Mouse (Mus musculus) CH12.LX (cell line): ENCODE data around the gene Crtc3. TPM values are rescaled to one million over a fixed set of nuclear protein-coding genes. Genes with fewer than 3 reads are reported as not detected.

ENCODE experiments used
- DNase-seq: peaks from one replicate; pipeline ENCODE4 v3.0.0-alpha.2; 2013; ENCODE audit errors: extremely low read depth
- H3K27ac ChIP-seq: 2 replicates; pipeline ENCODE4 v1.5.1; 2012; ENCODE audit warnings: low read depth, mild to moderate bottlenecking, control low read depth, moderate library complexity; ENCODE audit not compliant: insufficient read depth
- H3K27me3 ChIP-seq: replicated peaks from 2 replicates; pipeline ENCODE3; 2012; ENCODE audit warnings: inconsistent platforms
- H3K36me3 ChIP-seq, 2 experiments: replicated peaks in 1 of 2; 2 replicates each; pipeline versions ENCODE3 to v1.6.1; 2012; ENCODE audit warnings: inconsistent platforms in 1 of 2, low read length in 1 of 2, mild to moderate bottlenecking in 1 of 2, mixed read lengths in 1 of 2, moderate library complexity in 1 of 2; ENCODE audit not compliant: control insufficient read depth in 1 of 2, insufficient read depth in 1 of 2
- H3K4me1 ChIP-seq, 2 experiments: 2 replicates each; pipeline ENCODE4 v1.6.1; 2012; ENCODE audit warnings: inconsistent platforms in 1 of 2, moderate library complexity in 1 of 2; ENCODE audit not compliant: insufficient read depth in 2 of 2, control insufficient read depth in 1 of 2
- H3K4me2 ChIP-seq: 2 replicates; pipeline ENCODE4 v1.6.1; 2012; ENCODE audit warnings: low read depth, mild to moderate bottlenecking, control low read depth; ENCODE audit not compliant: poor library complexity, insufficient read depth, severe bottlenecking
- H3K4me3 ChIP-seq, 3 experiments: fragments of 150-350 bp in 1 of 3; sonication (generic) in 1 of 3; replicated peaks in 1 of 3; 2 replicates each; pipeline versions ENCODE3 to v1.5.1; 2011 to 2012; ENCODE audit warnings: low read depth in 2 of 3, low read length in 2 of 3, mild to moderate bottlenecking in 2 of 3, moderate library complexity in 2 of 3, control low read depth in 1 of 3, improper control_type of control experiment in 1 of 3, inconsistent platforms in 1 of 3, mixed read lengths in 1 of 3; ENCODE audit not compliant: poor library complexity in 1 of 3
- H3K79me2 ChIP-seq: replicated peaks from 2 replicates; pipeline ENCODE4 v1.6.1; 2012; ENCODE audit warnings: mild to moderate bottlenecking, moderate library complexity; ENCODE audit not compliant: control insufficient read depth, poor library complexity, insufficient read depth, severe bottlenecking; ENCODE audit errors: extremely low read depth
- H3K9ac ChIP-seq: 2 replicates; pipeline ENCODE4 v1.6.1; 2012; ENCODE audit warnings: low read depth, mild to moderate bottlenecking, control low read depth, moderate library complexity; ENCODE audit not compliant: insufficient read depth
- H3K9me3 ChIP-seq: replicated peaks from 2 replicates; pipeline ENCODE3; 2012; ENCODE audit warnings: low read length, inconsistent platforms, mixed read lengths
- ELF1 ChIP-seq: IDR thresholded peaks from 2 replicates; pipeline ENCODE4 v1.6.1; 2014; ENCODE audit warnings: low read depth, mild to moderate bottlenecking, inconsistent platforms, low read length, improper control_type of control experiment
- ETS1 ChIP-seq: conservative IDR thresholded peaks from 2 replicates; pipeline ENCODE4 v1.6.1; 2012; ENCODE audit warnings: low read depth, mild to moderate bottlenecking, inconsistent platforms, low read length, improper control_type of control experiment, moderate library complexity
- HCFC1 ChIP-seq: IDR thresholded peaks from 2 replicates; pipeline ENCODE4 v1.6.1; 2012; ENCODE audit warnings: low read depth, mild to moderate bottlenecking, inconsistent platforms, low read length, improper control_type of control experiment
- IRF4 ChIP-seq: IDR thresholded peaks from 2 replicates; pipeline ENCODE4 v1.6.1; 2014; ENCODE audit warnings: low read depth, mild to moderate bottlenecking, inconsistent platforms, low read length, improper control_type of control experiment
- JUN ChIP-seq: IDR thresholded peaks from 2 replicates; pipeline ENCODE4 v1.6.1; 2011; ENCODE audit warnings: low read depth, mild to moderate bottlenecking, low read length, improper control_type of control experiment, moderate library complexity; ENCODE audit not compliant: insufficient read depth
- JUND ChIP-seq: conservative IDR thresholded peaks from 2 replicates; pipeline ENCODE4 v1.6.1; 2011; ENCODE audit warnings: low read depth, low read length, improper control_type of control experiment
- KAT2A ChIP-seq: IDR thresholded peaks from 2 replicates; pipeline ENCODE4 v1.6.1; 2012; ENCODE audit warnings: low read length, improper control_type of control experiment, inconsistent platforms; ENCODE audit not compliant: insufficient replicate concordance
- MEF2A ChIP-seq: IDR thresholded peaks from 2 replicates; pipeline ENCODE4 v1.6.1; 2014; ENCODE audit warnings: low read depth, mild to moderate bottlenecking, inconsistent platforms, low read length, improper control_type of control experiment, borderline replicate concordance
- NELFE ChIP-seq: IDR thresholded peaks from 2 replicates; pipeline ENCODE4 v1.6.1; 2011; ENCODE audit warnings: low read depth, low read length, improper control_type of control experiment
- PAX5 ChIP-seq: IDR thresholded peaks from 2 replicates; pipeline ENCODE4 v1.6.1; 2012; ENCODE audit warnings: low read length, inconsistent platforms, mixed read lengths
- POLR2A ChIP-seq: IDR thresholded peaks from 2 replicates; pipeline ENCODE4 v1.6.1; 2011; ENCODE audit warnings: low read depth, mild to moderate bottlenecking, improper control_type of control experiment, low read length
- RAD21 ChIP-seq: IDR thresholded peaks from 2 replicates; pipeline ENCODE4 v1.6.1; 2011; ENCODE audit warnings: low read depth, mild to moderate bottlenecking, low read length, improper control_type of control experiment, moderate library complexity
- SIN3A ChIP-seq: IDR thresholded peaks from 2 replicates; pipeline ENCODE4 v1.6.1; 2012; ENCODE audit warnings: low read length, improper control_type of control experiment, inconsistent platforms
- SMC3 ChIP-seq: IDR thresholded peaks from 2 replicates; pipeline ENCODE4 v1.6.1; 2011; ENCODE audit warnings: low read depth, low read length, improper control_type of control experiment
- TBP ChIP-seq: conservative IDR thresholded peaks from 2 replicates; pipeline ENCODE4 v1.6.1; 2011; ENCODE audit warnings: low read depth, low read length, improper control_type of control experiment
- UBTF ChIP-seq: IDR thresholded peaks from 2 replicates; pipeline ENCODE4 v1.6.1; 2012; ENCODE audit warnings: low read depth, mild to moderate bottlenecking, inconsistent platforms, low read length, improper control_type of control experiment, moderate library complexity
- ZC3H11A ChIP-seq: IDR thresholded peaks from 2 replicates; pipeline ENCODE4 v1.6.1; 2012; ENCODE audit warnings: low read depth, mild to moderate bottlenecking, inconsistent platforms, low read length, improper control_type of control experiment
- ZKSCAN1 ChIP-seq: IDR thresholded peaks from 2 replicates; pipeline ENCODE4 v1.6.1; 2012; ENCODE audit warnings: low read depth, inconsistent platforms, low read length, improper control_type of control experiment, borderline replicate concordance
- ZNF384 ChIP-seq: IDR thresholded peaks from 2 replicates; pipeline ENCODE4 v1.6.1; 2012; ENCODE audit warnings: low read depth, low read length, improper control_type of control experiment, inconsistent platforms
- dilution Hi-C: fragments of 300-500 bp; cut with MboI; formaldehyde crosslinking; loops from 2 replicates; pipeline ENCODE4 v1.14.3; 2020; ENCODE audit warnings: low sequenced_read_pairs; ENCODE audit not compliant: extremely low pct_unique_long_range_greater_than_20kb, extremely low pct_ligation_motif_present
- in situ Hi-C: fragments of 300-500 bp; cut with MboI; formaldehyde crosslinking; loops from 3 replicates; pipeline ENCODE4 v1.14.3; 2019; ENCODE audit warnings: low sequenced_read_pairs, low pct_ligation_motif_present, low pct_unique_long_range_greater_than_20kb, mixed read lengths
- polyA plus RNA-seq: library from polyadenylated mRNA; unstranded; fragments of >175 nt; gene quantifications from 2 replicates; pipeline ENCODE4 v1.2.1, GENCODE M21; 2012; ENCODE audit warnings: low read depth; ENCODE audit not compliant: insufficient read length
- total RNA-seq, 2 experiments: library from RNA; depleted of rRNA; stranded (reverse); fragments of 300-350 nt in 1 of 2; fragments of >200 nt in 1 of 2; gene quantifications; 2 replicates each; pipeline ENCODE4 v1.2.3; 2012 to 2014

Gene Crtc3
- total and polyA plus RNA-seq, 3 experiments = 1.2 to 9.1 (median 4.4) TPM

DNA sequence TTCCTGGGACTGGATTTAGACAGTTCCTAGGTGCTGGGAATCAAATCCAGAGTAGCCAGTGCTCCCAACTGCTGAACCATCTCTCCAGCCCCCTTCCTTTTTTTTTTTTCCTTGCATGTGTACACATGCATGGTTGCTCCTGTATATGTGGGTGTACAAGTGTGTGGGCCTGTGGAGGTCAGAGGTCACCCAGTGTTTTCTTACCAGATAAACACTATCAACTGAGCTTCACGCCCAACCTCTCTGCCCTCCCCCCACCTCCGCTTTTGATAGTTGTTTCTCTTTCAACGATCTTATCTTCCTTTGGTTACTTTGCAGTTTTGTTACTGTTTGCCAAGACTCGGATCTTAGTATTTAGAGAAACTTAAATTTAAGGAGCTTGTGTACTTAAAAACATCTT is 8.2 kb upstream of the Crtc3 start:
- H3K27ac ChIP-seq = no peak overlapping the region
- H3K27me3 ChIP-seq = no peaks in the 10 kb centered on the region
- TF ChIP-seq SIN3A (no peak), ZNF384 (no peak), IRF4 (no peak), ETS1 (no peak), HCFC1 (no peak), ZC3H11A (no peak), UBTF (no peak), JUND (no peak), KAT2A (no peak), ZKSCAN1 (no peak), SMC3 (no peak), POLR2A (no peak), NELFE (no peak)
- H3K4me2 ChIP-seq = no peak overlapping the region
- no peak overlapping the region for H3K9ac ChIP-seq
- peaks cover 0 to 13% of the 10 kb centered on the region in 2 experiments; a peak in 2 of 4 replicates for H3K4me1 ChIP-seq
- dilution Hi-C loops (no loop called here), in situ Hi-C loops (no loop called here)
- H3K9me3 ChIP-seq = no peaks in the 10 kb centered on the region
- no peaks in the 10 kb centered on the region for H3K79me2 ChIP-seq
- H3K4me3 ChIP-seq = no peak overlapping the region
- no peaks in the 10 kb centered on the region for H3K36me3 ChIP-seq
- DNase-seq = no peak

- H3K27ac ChIP-seq = no peak overlapping the region
- in situ Hi-C loops = no loop called here
Measured at GRCm38 (mm10) chr7:80696334-80696733, 7.7 kb upstream of the Crtc3 start.

DNA sequence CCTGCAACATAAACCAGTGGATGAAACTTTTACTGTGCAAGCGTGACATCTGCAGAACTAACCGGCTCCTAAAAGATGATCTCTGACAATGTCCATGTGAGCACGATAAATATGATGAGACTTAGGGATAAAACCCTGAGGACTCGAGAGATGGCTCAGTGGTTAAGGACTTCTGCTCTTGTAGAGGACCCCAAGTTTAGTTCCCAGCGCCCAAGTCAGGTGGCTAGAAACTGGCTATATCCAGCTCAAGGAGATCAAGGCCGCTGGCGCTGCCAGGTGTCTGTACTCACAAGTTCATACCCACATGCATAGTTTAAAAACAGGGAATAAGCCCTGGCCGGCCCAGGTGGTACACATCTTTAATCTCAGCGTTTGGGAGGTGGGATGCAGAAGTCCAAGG is 3.8 kb upstream of the Crtc3 start:
- H3K36me3 ChIP-seq = no peaks in the 10 kb centered on the region
- H3K9ac ChIP-seq = no peak overlapping the region
- H3K9me3 ChIP-seq = no peaks in the 10 kb centered on the region
- dilution Hi-C loops (no loop called here), in situ Hi-C loops (no loop called here)
- H3K4me2 ChIP-seq = no peak overlapping the region
- H3K79me2 ChIP-seq = no peaks in the 10 kb centered on the region
- H3K27me3 ChIP-seq = no peaks in the 10 kb centered on the region
- no peak for DNase-seq
- H3K27ac ChIP-seq = no peak overlapping the region
- TF ChIP-seq TBP (no peak), ZC3H11A (no peak), HCFC1 (no peak), PAX5 (no peak), RAD21 (no peak), NELFE (no peak), SIN3A (no peak), UBTF (no peak), JUND (no peak), ZNF384 (no peak), JUN (no peak), ETS1 (no peak)
- no peak overlapping the region for H3K4me3 ChIP-seq
- H3K4me1 ChIP-seq = peaks cover 0 to 15% of the 10 kb centered on the region in 2 experiments; a peak in 2 of 4 replicates

More at GRCm38 (mm10) chr7:80696334-80696733, 7.7 kb upstream of the Crtc3 start:
- TF ChIP-seq ZC3H11A (no peak), MEF2A (no peak), ELF1 (no peak), ZNF384 (0 out of 2 replicates have a peak, but pooled peaks have one; percentile 24)
- no peak overlapping the region for H3K9ac ChIP-seq
- H3K9me3 ChIP-seq = no peaks in the 10 kb centered on the region
- H3K27me3 ChIP-seq = no peaks in the 10 kb centered on the region
- dilution Hi-C loops = no loop called here
- H3K79me2 ChIP-seq = no peaks in the 10 kb centered on the region
- H3K4me3 ChIP-seq = no peak overlapping the region
- DNase-seq = no peak
- H3K36me3 ChIP-seq = no peaks in the 10 kb centered on the region
- peaks cover 0 to 13% of the 10 kb centered on the region in 2 experiments; a peak in 2 of 4 replicates for H3K4me1 ChIP-seq
- no peak overlapping the region for H3K4me2 ChIP-seq
